10 mouse cellular contexts compared by ENCODE assay signal in the genomic region with DNA sequence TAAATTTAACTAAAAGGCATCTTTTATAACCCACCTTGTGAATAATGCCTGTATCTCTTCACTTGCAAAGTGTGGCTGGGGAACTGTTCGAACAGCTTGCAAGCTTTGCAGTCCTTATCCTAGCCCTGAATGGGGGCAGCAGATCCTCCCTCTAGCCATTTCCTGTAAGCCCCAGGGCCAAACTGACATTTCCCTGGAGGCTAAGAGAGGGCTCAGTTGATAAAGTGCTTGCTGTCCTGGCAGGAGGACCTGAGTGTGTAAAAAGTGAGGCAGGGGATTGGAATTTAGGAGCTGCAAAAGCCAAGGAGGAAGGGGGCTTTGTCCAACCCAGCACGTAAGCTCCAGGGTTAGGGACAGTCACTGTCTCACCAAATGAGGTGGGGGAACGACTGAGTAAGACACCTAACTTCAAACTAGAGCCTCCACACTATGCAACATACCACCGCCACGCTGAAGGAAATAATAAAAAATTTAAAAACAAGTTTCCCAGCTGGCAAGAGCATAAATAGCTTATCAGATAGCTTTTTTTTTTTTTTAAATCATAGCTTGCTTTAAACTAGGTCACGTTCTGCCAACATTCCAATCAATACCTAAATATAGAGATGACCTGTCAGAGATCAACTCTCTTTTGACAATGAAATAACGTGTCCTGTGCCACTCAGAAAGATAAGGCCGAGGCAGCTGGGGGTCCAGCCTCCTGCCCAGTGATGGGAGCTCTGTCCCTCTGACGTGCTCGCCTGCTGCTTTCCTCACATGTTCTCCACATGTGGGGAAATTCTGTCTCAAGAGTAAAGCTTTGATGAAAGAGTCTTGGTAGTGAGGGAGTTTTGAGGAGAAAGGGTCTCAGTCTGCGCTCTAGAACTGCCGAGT.
A peak's percentile ranks its signal among the peaks of the same experiment; 100 is the strongest.
DNase-seq lines count a peak whose midpoint lies in the region; ATAC-seq lines count a peak whose summit lies in the region.
"Had no signal": no experiment of that assay in that cellular context is flagged by ENCODE, and none has a peak within 500 bp of the region (broad histone marks: within the 10 kb centered on the region; RNA-seq: fewer than 3 reads in every experiment).

No protein-coding gene starts in this region.

- H3K4me1 ChIP-seq in hindbrain, embryonic 12.5 days, result peaks cover 52% of the 10 kb centered on the region
- peaks cover 22% of the 10 kb centered on the region for H3K4me1 ChIP-seq in hindbrain, embryonic 16.5 days (ENCODE audit: control insufficient read depth, insufficient read depth, low read depth, low read length)
- peaks cover 67% of the 10 kb centered on the region for H3K4me1 ChIP-seq in embryonic facial prominence, embryonic 14.5 days (ENCODE audit: control insufficient read depth, insufficient read depth, low read length)

- H3K27me3 ChIP-seq in hindbrain, embryonic 12.5 days, result no peaks in the 10 kb centered on the region; the same call in 1 of the 2 replicates
- no peaks in the 10 kb centered on the region for H3K27me3 ChIP-seq in hindbrain, embryonic 16.5 days (replicated peaks; ENCODE audit: control insufficient read depth, insufficient read depth, low read length)
- no peaks in the 10 kb centered on the region for H3K27me3 ChIP-seq in embryonic facial prominence, embryonic 14.5 days (replicated peaks; ENCODE audit: control insufficient read depth, insufficient read depth, low read length)

- no peak for ATAC-seq in hindbrain, embryonic 12.5 days (ENCODE audit: low FRiP score)
- ATAC-seq in hindbrain, embryonic 16.5 days, result no peak
- no peak for ATAC-seq in embryonic facial prominence, embryonic 14.5 days (ENCODE audit: low read depth)
- ATAC-seq in frontal cortex, adult (ENCODE audit: low TSS enrichment), result no peak
- ATAC-seq in erythroblast, adult 5-6 weeks (replicated peaks; ENCODE audit: low FRiP score, poor library complexity, severe bottlenecking), result no peak

- H3K9me3 ChIP-seq in hindbrain, embryonic 12.5 days (replicated peaks), result no peaks in the 10 kb centered on the region
- no peaks in the 10 kb centered on the region for H3K9me3 ChIP-seq in hindbrain, embryonic 16.5 days (ENCODE audit: control insufficient read depth, low read length)
- no peaks in the 10 kb centered on the region for H3K9me3 ChIP-seq in embryonic facial prominence, embryonic 14.5 days (ENCODE audit: control insufficient read depth, low read length)
- H3K9me3 ChIP-seq: liver, embryonic 15.5 days had no signal

- no peak overlapping the region for H3K4me2 ChIP-seq in hindbrain, embryonic 12.5 days (replicated peaks)
- no peak overlapping the region for H3K4me2 ChIP-seq in hindbrain, embryonic 16.5 days (ENCODE audit: low read length)
- H3K4me2 ChIP-seq in embryonic facial prominence, embryonic 14.5 days (ENCODE audit: low read depth, low read length), result no peak overlapping the region

- H3K36me3 ChIP-seq in hindbrain, embryonic 12.5 days, result no peaks in the 10 kb centered on the region
- no peaks in the 10 kb centered on the region for H3K36me3 ChIP-seq in hindbrain, embryonic 16.5 days (ENCODE audit: control insufficient read depth, insufficient read depth, low read length)
- no peaks in the 10 kb centered on the region for H3K36me3 ChIP-seq in embryonic facial prominence, embryonic 14.5 days (ENCODE audit: control insufficient read depth, insufficient read depth, low read length)
- H3K36me3 ChIP-seq: liver, embryonic 15.5 days had no signal

- H3K27ac ChIP-seq in hindbrain, embryonic 12.5 days, result peak overlapping the region; percentile 78
- no peak overlapping the region for H3K27ac ChIP-seq in hindbrain, embryonic 16.5 days (ENCODE audit: low read depth, low read length)
- peak overlapping the region; percentile 89 for H3K27ac ChIP-seq in embryonic facial prominence, embryonic 14.5 days (replicated peaks; ENCODE audit: low read depth, low read length)
- H3K27ac ChIP-seq: liver, embryonic 15.5 days had no signal

- 56% methylated on average over 12 of the region's 12 CpGs for whole genome bisulfite sequencing in hindbrain, embryonic 12.5 days
- 65% methylated on average over 12 of the region's 12 CpGs for WGBS in hindbrain, embryonic 16.5 days
- 49% methylated on average over 12 of the region's 12 CpGs for WGBS in embryonic facial prominence, embryonic 14.5 days

- peak; percentile 55 for DNase-seq in 3T3-L1 (ENCODE audit: low read depth, low spot score)
- DNase-seq in embryonic facial prominence, embryonic 14.5 days (ENCODE audit: low spot score), result no peak
- DNase-seq in heart, postnatal 4 days, result peak; percentile 41
- DNase-seq in natural killer cell, adult 2 months (ENCODE audit: low spot score in 2 of 2), result no peak
- DNase-seq: cerebellum, adult 8-10 months had no signal

- no peak overlapping the region for H3K4me3 ChIP-seq in hindbrain, embryonic 12.5 days
- no peak overlapping the region for H3K4me3 ChIP-seq in hindbrain, embryonic 16.5 days (ENCODE audit: low read length)
- H3K4me3 ChIP-seq in embryonic facial prominence, embryonic 14.5 days (ENCODE audit: low read depth, low read length), result no peak overlapping the region

- H3K9ac ChIP-seq in hindbrain, embryonic 12.5 days, result no peak overlapping the region
- H3K9ac ChIP-seq in hindbrain, embryonic 16.5 days (ENCODE audit: low read depth, low read length), result no peak overlapping the region
- H3K9ac ChIP-seq in embryonic facial prominence, embryonic 14.5 days (ENCODE audit: low read depth, low read length), result no peak overlapping the region

Comparison
In these comparisons a context has a peak if more than half of its experiments do, and no peak if none do; other contexts are left out.
1. DNase-seq: peak in 3T3-L1 (single experiment) and heart, postnatal 4 days (single experiment); none in embryonic facial prominence, embryonic 14.5 days (single experiment) and natural killer cell, adult 2 months (0 of 2).